Mouse (Mus musculus) CH12.LX (cell line): ENCODE data around the gene Pld2. TPM values are rescaled to one million over a fixed set of nuclear protein-coding genes. Genes with fewer than 3 reads are reported as not detected.

Experiments
- DNase-seq: peaks from one replicate; pipeline ENCODE4 v3.0.0-alpha.2; 2013; ENCODE audit errors: extremely low read depth
- H3K27ac ChIP-seq: 2 replicates; pipeline ENCODE4 v1.5.1; 2012; ENCODE audit warnings: low read depth, mild to moderate bottlenecking, control low read depth, moderate library complexity; ENCODE audit not compliant: insufficient read depth
- H3K27me3 ChIP-seq: replicated peaks from 2 replicates; pipeline ENCODE3; 2012; ENCODE audit warnings: inconsistent platforms
- H3K36me3 ChIP-seq, 2 experiments: replicated peaks in 1 of 2; 2 replicates each; pipeline versions ENCODE3 to v1.6.1; 2012; ENCODE audit warnings: inconsistent platforms in 1 of 2, low read length in 1 of 2, mild to moderate bottlenecking in 1 of 2, mixed read lengths in 1 of 2, moderate library complexity in 1 of 2; ENCODE audit not compliant: control insufficient read depth in 1 of 2, insufficient read depth in 1 of 2
- H3K4me1 ChIP-seq, 2 experiments: 2 replicates each; pipeline ENCODE4 v1.6.1; 2012; ENCODE audit warnings: inconsistent platforms in 1 of 2, moderate library complexity in 1 of 2; ENCODE audit not compliant: insufficient read depth in 2 of 2, control insufficient read depth in 1 of 2
- H3K4me2 ChIP-seq: 2 replicates; pipeline ENCODE4 v1.6.1; 2012; ENCODE audit warnings: low read depth, mild to moderate bottlenecking, control low read depth; ENCODE audit not compliant: poor library complexity, insufficient read depth, severe bottlenecking
- H3K4me3 ChIP-seq, 3 experiments: fragments of 150-350 bp in 1 of 3; sonication (generic) in 1 of 3; replicated peaks in 1 of 3; 2 replicates each; pipeline versions ENCODE3 to v1.5.1; 2011 to 2012; ENCODE audit warnings: low read depth in 2 of 3, low read length in 2 of 3, mild to moderate bottlenecking in 2 of 3, moderate library complexity in 2 of 3, control low read depth in 1 of 3, improper control_type of control experiment in 1 of 3, inconsistent platforms in 1 of 3, mixed read lengths in 1 of 3; ENCODE audit not compliant: poor library complexity in 1 of 3
- H3K79me2 ChIP-seq: replicated peaks from 2 replicates; pipeline ENCODE4 v1.6.1; 2012; ENCODE audit warnings: mild to moderate bottlenecking, moderate library complexity; ENCODE audit not compliant: control insufficient read depth, poor library complexity, insufficient read depth, severe bottlenecking; ENCODE audit errors: extremely low read depth
- H3K9ac ChIP-seq: 2 replicates; pipeline ENCODE4 v1.6.1; 2012; ENCODE audit warnings: low read depth, mild to moderate bottlenecking, control low read depth, moderate library complexity; ENCODE audit not compliant: insufficient read depth
- H3K9me3 ChIP-seq: replicated peaks from 2 replicates; pipeline ENCODE3; 2012; ENCODE audit warnings: low read length, inconsistent platforms, mixed read lengths
- BHLHE40 ChIP-seq: IDR thresholded peaks from 2 replicates; pipeline ENCODE4 v1.6.1; 2011; ENCODE audit warnings: mild to moderate bottlenecking, low read depth, low read length, improper control_type of control experiment
- CHD1 ChIP-seq: IDR thresholded peaks from 2 replicates; pipeline ENCODE4 v1.6.1; 2012; ENCODE audit warnings: low read depth, low read length, improper control_type of control experiment, inconsistent platforms
- CHD2 ChIP-seq: IDR thresholded peaks from 2 replicates; pipeline ENCODE4 v1.6.1; 2011; ENCODE audit warnings: low read length, improper control_type of control experiment
- CTCF ChIP-seq, 2 experiments: IDR thresholded peaks in 1 of 2; conservative IDR thresholded peaks in 1 of 2; 2 replicates each; pipeline ENCODE4 v1.5.1; 2011 to 2012; ENCODE audit warnings: low read depth in 2 of 2, low read length in 2 of 2, improper control_type of control experiment in 1 of 2, inconsistent platforms in 1 of 2, mild to moderate bottlenecking in 1 of 2, moderate library complexity in 1 of 2
- E2F4 ChIP-seq: IDR thresholded peaks from 2 replicates; pipeline ENCODE4 v1.6.1; 2011; ENCODE audit warnings: low read depth, low read length, improper control_type of control experiment; ENCODE audit not compliant: insufficient replicate concordance
- ELF1 ChIP-seq: IDR thresholded peaks from 2 replicates; pipeline ENCODE4 v1.6.1; 2014; ENCODE audit warnings: low read depth, mild to moderate bottlenecking, inconsistent platforms, low read length, improper control_type of control experiment
- EP300 ChIP-seq: IDR thresholded peaks from 2 replicates; pipeline ENCODE4 v1.6.1; 2011; ENCODE audit warnings: low read length, improper control_type of control experiment
- ETS1 ChIP-seq: conservative IDR thresholded peaks from 2 replicates; pipeline ENCODE4 v1.6.1; 2012; ENCODE audit warnings: low read depth, mild to moderate bottlenecking, inconsistent platforms, low read length, improper control_type of control experiment, moderate library complexity
- GABPA ChIP-seq: IDR thresholded peaks from 2 replicates; pipeline ENCODE4 v1.6.1; 2012; ENCODE audit warnings: low read depth, low read length, improper control_type of control experiment, inconsistent platforms; ENCODE audit not compliant: insufficient replicate concordance
- HCFC1 ChIP-seq: IDR thresholded peaks from 2 replicates; pipeline ENCODE4 v1.6.1; 2012; ENCODE audit warnings: low read depth, mild to moderate bottlenecking, inconsistent platforms, low read length, improper control_type of control experiment
- IRF4 ChIP-seq: IDR thresholded peaks from 2 replicates; pipeline ENCODE4 v1.6.1; 2014; ENCODE audit warnings: low read depth, mild to moderate bottlenecking, inconsistent platforms, low read length, improper control_type of control experiment
- JUN ChIP-seq: IDR thresholded peaks from 2 replicates; pipeline ENCODE4 v1.6.1; 2011; ENCODE audit warnings: low read depth, mild to moderate bottlenecking, low read length, improper control_type of control experiment, moderate library complexity; ENCODE audit not compliant: insufficient read depth
- JUND ChIP-seq: conservative IDR thresholded peaks from 2 replicates; pipeline ENCODE4 v1.6.1; 2011; ENCODE audit warnings: low read depth, low read length, improper control_type of control experiment
- KAT2A ChIP-seq: IDR thresholded peaks from 2 replicates; pipeline ENCODE4 v1.6.1; 2012; ENCODE audit warnings: low read length, improper control_type of control experiment, inconsistent platforms; ENCODE audit not compliant: insufficient replicate concordance
- MAFK ChIP-seq: IDR thresholded peaks from 2 replicates; pipeline ENCODE4 v1.6.1; 2011; ENCODE audit warnings: low read length, improper control_type of control experiment; ENCODE audit not compliant: insufficient replicate concordance
- MAX ChIP-seq: IDR thresholded peaks from 2 replicates; pipeline ENCODE4 v1.6.1; 2011; ENCODE audit warnings: low read length, improper control_type of control experiment
- MAZ ChIP-seq: IDR thresholded peaks from 2 replicates; pipeline ENCODE4 v1.6.1; 2012; ENCODE audit warnings: low read depth, mild to moderate bottlenecking, inconsistent platforms, low read length, improper control_type of control experiment, moderate library complexity
- MEF2A ChIP-seq: IDR thresholded peaks from 2 replicates; pipeline ENCODE4 v1.6.1; 2014; ENCODE audit warnings: low read depth, mild to moderate bottlenecking, inconsistent platforms, low read length, improper control_type of control experiment, borderline replicate concordance
- MXI1 ChIP-seq: IDR thresholded peaks from 2 replicates; pipeline ENCODE4 v1.6.1; 2011; ENCODE audit warnings: mild to moderate bottlenecking, low read depth, low read length, improper control_type of control experiment
- MYC ChIP-seq: IDR thresholded peaks from 2 replicates; pipeline ENCODE4 v1.6.1; 2011; ENCODE audit warnings: low read depth, mild to moderate bottlenecking, improper control_type of control experiment, low read length
- NELFE ChIP-seq: IDR thresholded peaks from 2 replicates; pipeline ENCODE4 v1.6.1; 2011; ENCODE audit warnings: low read depth, low read length, improper control_type of control experiment
- NRF1 ChIP-seq: IDR thresholded peaks from 2 replicates; pipeline ENCODE4 v1.6.1; 2014; ENCODE audit warnings: low read depth, mild to moderate bottlenecking, inconsistent platforms, low read length, improper control_type of control experiment, moderate library complexity
- PAX5 ChIP-seq: IDR thresholded peaks from 2 replicates; pipeline ENCODE4 v1.6.1; 2012; ENCODE audit warnings: low read length, inconsistent platforms, mixed read lengths
- POLR2A ChIP-seq: IDR thresholded peaks from 2 replicates; pipeline ENCODE4 v1.6.1; 2011; ENCODE audit warnings: low read depth, mild to moderate bottlenecking, improper control_type of control experiment, low read length
- POLR2AphosphoS2 ChIP-seq: IDR thresholded peaks from 2 replicates; pipeline ENCODE4 v1.6.1; 2011; ENCODE audit warnings: low read depth, low read length, improper control_type of control experiment
- RAD21 ChIP-seq: IDR thresholded peaks from 2 replicates; pipeline ENCODE4 v1.6.1; 2011; ENCODE audit warnings: low read depth, mild to moderate bottlenecking, low read length, improper control_type of control experiment, moderate library complexity
- RCOR1 ChIP-seq: conservative IDR thresholded peaks from 2 replicates; pipeline ENCODE4 v1.6.1; 2012; ENCODE audit warnings: low read depth, mild to moderate bottlenecking, inconsistent platforms, low read length, improper control_type of control experiment
- SIN3A ChIP-seq: IDR thresholded peaks from 2 replicates; pipeline ENCODE4 v1.6.1; 2012; ENCODE audit warnings: low read length, improper control_type of control experiment, inconsistent platforms
- SMC3 ChIP-seq: IDR thresholded peaks from 2 replicates; pipeline ENCODE4 v1.6.1; 2011; ENCODE audit warnings: low read depth, low read length, improper control_type of control experiment
- TBP ChIP-seq: conservative IDR thresholded peaks from 2 replicates; pipeline ENCODE4 v1.6.1; 2011; ENCODE audit warnings: low read depth, low read length, improper control_type of control experiment
- TCF12 ChIP-seq: IDR thresholded peaks from 2 replicates; pipeline ENCODE4 v1.6.1; 2014; ENCODE audit warnings: low read depth, mild to moderate bottlenecking, inconsistent platforms, low read length, improper control_type of control experiment
- UBTF ChIP-seq: IDR thresholded peaks from 2 replicates; pipeline ENCODE4 v1.6.1; 2012; ENCODE audit warnings: low read depth, mild to moderate bottlenecking, inconsistent platforms, low read length, improper control_type of control experiment, moderate library complexity
- USF1 ChIP-seq: IDR thresholded peaks from 2 replicates; pipeline ENCODE4 v1.6.1; 2014; ENCODE audit warnings: low read depth, mild to moderate bottlenecking, inconsistent platforms, low read length, improper control_type of control experiment
- USF2 ChIP-seq: conservative IDR thresholded peaks from 2 replicates; pipeline ENCODE4 v1.6.1; 2011; ENCODE audit warnings: low read depth, low read length, improper control_type of control experiment
- ZC3H11A ChIP-seq: IDR thresholded peaks from 2 replicates; pipeline ENCODE4 v1.6.1; 2012; ENCODE audit warnings: low read depth, mild to moderate bottlenecking, inconsistent platforms, low read length, improper control_type of control experiment
- ZKSCAN1 ChIP-seq: IDR thresholded peaks from 2 replicates; pipeline ENCODE4 v1.6.1; 2012; ENCODE audit warnings: low read depth, inconsistent platforms, low read length, improper control_type of control experiment, borderline replicate concordance
- ZMIZ1 ChIP-seq: IDR thresholded peaks from 2 replicates; pipeline ENCODE4 v1.6.1; 2012; ENCODE audit warnings: low read depth, mild to moderate bottlenecking, inconsistent platforms, low read length, improper control_type of control experiment
- ZNF384 ChIP-seq: IDR thresholded peaks from 2 replicates; pipeline ENCODE4 v1.6.1; 2012; ENCODE audit warnings: low read depth, low read length, improper control_type of control experiment, inconsistent platforms
- dilution Hi-C: fragments of 300-500 bp; cut with MboI; formaldehyde crosslinking; loops from 2 replicates; pipeline ENCODE4 v1.14.3; 2020; ENCODE audit warnings: low sequenced_read_pairs; ENCODE audit not compliant: extremely low pct_unique_long_range_greater_than_20kb, extremely low pct_ligation_motif_present
- in situ Hi-C: fragments of 300-500 bp; cut with MboI; formaldehyde crosslinking; loops from 3 replicates; pipeline ENCODE4 v1.14.3; 2019; ENCODE audit warnings: low sequenced_read_pairs, low pct_ligation_motif_present, low pct_unique_long_range_greater_than_20kb, mixed read lengths
- polyA plus RNA-seq: library from polyadenylated mRNA; unstranded; fragments of >175 nt; gene quantifications from 2 replicates; pipeline ENCODE4 v1.2.1, GENCODE M21; 2012; ENCODE audit warnings: low read depth; ENCODE audit not compliant: insufficient read length
- total RNA-seq, 2 experiments: library from RNA; depleted of rRNA; stranded (reverse); fragments of 300-350 nt in 1 of 2; fragments of >200 nt in 1 of 2; gene quantifications; 2 replicates each; pipeline ENCODE4 v1.2.3; 2012 to 2014

Pld2 gene
- total RNA-seq (2012; rRNA removed): 4.0 and 4.8 TPM in 2 replicates
- 3.1 and 3.4 TPM in 2 replicates for total RNA-seq (2014; rRNA removed)
- 6.6 and 6.7 TPM in 2 replicates for polyA plus RNA-seq

- H3K27me3 ChIP-seq: no peaks in the 10 kb centered on the region
- peaks cover 0 to 16% of the 10 kb centered on the region in 2 experiments; a peak in 2 of 4 replicates for H3K4me1 ChIP-seq
- DNase-seq: peak; percentile 90
- H3K4me3 ChIP-seq: peak within 1 kb of the TSS; percentile 53 to 71 (median 57)
- peak within 1 kb of the TSS; percentile 62 for H3K9ac ChIP-seq
- no peaks in the 10 kb centered on the region for H3K9me3 ChIP-seq
- no peak within 1 kb of the TSS for H3K27ac ChIP-seq
- H3K36me3 ChIP-seq: peaks cover 0 to 9% of the 10 kb centered on the region in 2 experiments
- dilution Hi-C loops: no loop called here
- no peak for TF ChIP-seq MAFK
- no peak for TF ChIP-seq TBP
- TF ChIP-seq NRF1: peak; percentile 88
- TF ChIP-seq POLR2A: peak; percentile 84
- peak; percentile 31; the same call in 1 of the 2 replicates for TF ChIP-seq ZC3H11A
- 0 out of 2 replicates have a peak, but pooled peaks have one; percentile 26 for TF ChIP-seq CHD2
- 0 out of 2 replicates have a peak, but pooled peaks have one; percentile 12 for TF ChIP-seq BHLHE40
- TF ChIP-seq RAD21: peak; percentile 70
- TF ChIP-seq HCFC1: peak; percentile 53
- TF ChIP-seq MYC: peak; percentile 44; the same call in 1 of the 2 replicates
- peak; percentile 26; the same call in 1 of the 2 replicates for TF ChIP-seq IRF4
- no peak; the same call in 1 of the 2 replicates for TF ChIP-seq ZMIZ1
- TF ChIP-seq USF1: no peak
- 0 out of 2 replicates have a peak, but pooled peaks have one; percentile 19 for TF ChIP-seq MXI1
- TF ChIP-seq ZNF384: no peak
- TF ChIP-seq KAT2A: no peak
- peak; percentile 79 for TF ChIP-seq NELFE
- TF ChIP-seq JUND: no peak
- no peak; the same call in 1 of the 2 replicates for TF ChIP-seq MAX
- no peak for TF ChIP-seq JUN
- no peak for TF ChIP-seq RCOR1
- TF ChIP-seq POLR2AphosphoS2: no peak
- peak in 1 of 2 experiments; percentile 85; a peak in 2 of 4 replicates for TF ChIP-seq CTCF (conservative IDR thresholded peaks at IDR 0.05 in 1 of 2, IDR thresholded peaks at IDR 0.05 in 1 of 2; ENCODE audit: low read depth in 2 of 2, low read length in 2 of 2)
- peak; percentile 86 for TF ChIP-seq SMC3
- TF ChIP-seq MAZ: no peak; the same call in 1 of the 2 replicates
- no peak for TF ChIP-seq E2F4
- 0 out of 2 replicates have a peak, but pooled peaks have one; percentile 12 for TF ChIP-seq ETS1
- TF ChIP-seq TCF12: peak; percentile 84; the same call in 1 of the 2 replicates
- no peak for TF ChIP-seq ZKSCAN1
- TF ChIP-seq USF2: no peak
- peak; percentile 55; the same call in 1 of the 2 replicates for TF ChIP-seq MEF2A
- no peak for TF ChIP-seq EP300
- peak; percentile 62; the same call in 1 of the 2 replicates for TF ChIP-seq UBTF
- no peak for TF ChIP-seq GABPA
- no peak for TF ChIP-seq SIN3A
- TF ChIP-seq PAX5: no peak
- peak; percentile 50 for TF ChIP-seq ELF1
- TF ChIP-seq CHD1: no peak
- no peaks in the 10 kb centered on the region for H3K79me2 ChIP-seq
- peak within 1 kb of the TSS; percentile 66 for H3K4me2 ChIP-seq
- in situ Hi-C loops: no loop called here
Measured at GRCm38 (mm10) chr11:70539877-70540587, at the start of gene Pld2. Pld2 (plus strand) TSS chr11:70540064.
